Mouse (Mus musculus): ENCODE measurements around the gene Pdia2. TPM values are rescaled to one million over a fixed set of nuclear protein-coding genes. Genes with fewer than 3 reads are reported as not detected.

The Pdia2 gene
- total RNA-seq (2023) = not detected

GRCm38 (mm10) chr17:26198892-26199291 is at the start of gene Pdia2:
Gene Pdia2, minus strand, starts transcription at chr17:26199087.

GRCm38 (mm10) chr17:26244101-26244841 is 45.4 kb upstream of the Pdia2 start, which contains the start of gene Fam234a:
Gene Fam234a, minus strand, starts transcription at chr17:26244242.

GRCm38 (mm10) chr17:26207686-26208085 is 8.8 kb upstream of the Pdia2 start, which contains the start of gene Arhgdig:
Gene Arhgdig, minus strand, starts transcription at chr17:26207786.

GRCm38 (mm10) chr17:26202737-26203136 is 3.9 kb upstream of the Pdia2 start, which contains the start of gene Rgs11:
Gene Rgs11, plus strand, starts transcription at chr17:26202951.

Other genes with a start within 250 kb of the Pdia2 start
- not detected for gene A930017K11Rik, start 246.5 kb downstream of the Pdia2 start, total RNA-seq (2023)
- gene Capn15, start 213.3 kb downstream of the Pdia2 start, total RNA-seq (2023) = 10 to 100 TPM; 42.6 to 48.1 TPM
- 10 to 100 TPM; 10.4 to 11.9 TPM for gene Rab11fip3, start 129.5 kb downstream of the Pdia2 start, total RNA-seq (2023)
- gene Decr2, start 108.8 kb downstream of the Pdia2 start, total RNA-seq (2023) = 1 to 10 TPM; 4.1 to 5.3 TPM
- 1 to 10 TPM; 1.0 to 1.8 TPM for gene Nme4, start 103.5 kb downstream of the Pdia2 start, total RNA-seq (2023)
- gene Tmem8, start 85.8 kb downstream of the Pdia2 start, total RNA-seq (2023) = 10 to 100 TPM; 24.7 to 26.6 TPM
- gene Mrpl28, start 75.6 kb downstream of the Pdia2 start, total RNA-seq (2023) = 10 to 100 TPM; 47.7 to 60.0 TPM
- gene Axin1, start 60.4 kb downstream of the Pdia2 start, total RNA-seq (2023) = 10 to 100 TPM; 82.9 to 91.9 TPM
- 1 to 10 TPM; 2.1 to 2.8 TPM for gene Rgs11, start 3.9 kb upstream of the Pdia2 start, total RNA-seq (2023)
- not detected for gene Arhgdig, start 8.7 kb upstream of the Pdia2 start, total RNA-seq (2023)
- gene Fam234a, start 45.2 kb upstream of the Pdia2 start, total RNA-seq (2023) = 10 to 100 TPM; 13.6 to 17.1 TPM
- 100 to 1,000 TPM in 1 of 2 experiments, 10 to 100 TPM in 1; 86.3 to 100 TPM for gene Luc7l, start 53.8 kb upstream of the Pdia2 start, total RNA-seq (2023)
- gene Neurl1b, start 215.7 kb upstream of the Pdia2 start, total RNA-seq (2023) = under 1 TPM; 0.18 to 0.29 TPM